Mouse (Mus musculus) gastrocnemius, postnatal 36 days (tissue): ENCODE data around the gene Mbd4. TPM values are rescaled to one million over a fixed set of nuclear protein-coding genes. Genes with fewer than 3 reads are reported as not detected.

Experiments used
- DNase-seq, 2 experiments: peaks; one replicate each; pipeline ENCODE4 v3.0.0; 2022
- intact Hi-C: fragments of 180-260 bp; cut with DNase I; formaldehyde crosslinking; loops from one replicate; pipeline ENCODE4 v1.15.1; 2025
- total RNA-seq, 2 experiments: library from RNA; stranded (reverse); gene quantifications; 2 replicates each; pipeline ENCODE4 v1.2.3; 2021

The Mbd4 gene
- total RNA-seq, 2 experiments from 2014 or later, result 0.89 to 0.91 TPM

DNA sequence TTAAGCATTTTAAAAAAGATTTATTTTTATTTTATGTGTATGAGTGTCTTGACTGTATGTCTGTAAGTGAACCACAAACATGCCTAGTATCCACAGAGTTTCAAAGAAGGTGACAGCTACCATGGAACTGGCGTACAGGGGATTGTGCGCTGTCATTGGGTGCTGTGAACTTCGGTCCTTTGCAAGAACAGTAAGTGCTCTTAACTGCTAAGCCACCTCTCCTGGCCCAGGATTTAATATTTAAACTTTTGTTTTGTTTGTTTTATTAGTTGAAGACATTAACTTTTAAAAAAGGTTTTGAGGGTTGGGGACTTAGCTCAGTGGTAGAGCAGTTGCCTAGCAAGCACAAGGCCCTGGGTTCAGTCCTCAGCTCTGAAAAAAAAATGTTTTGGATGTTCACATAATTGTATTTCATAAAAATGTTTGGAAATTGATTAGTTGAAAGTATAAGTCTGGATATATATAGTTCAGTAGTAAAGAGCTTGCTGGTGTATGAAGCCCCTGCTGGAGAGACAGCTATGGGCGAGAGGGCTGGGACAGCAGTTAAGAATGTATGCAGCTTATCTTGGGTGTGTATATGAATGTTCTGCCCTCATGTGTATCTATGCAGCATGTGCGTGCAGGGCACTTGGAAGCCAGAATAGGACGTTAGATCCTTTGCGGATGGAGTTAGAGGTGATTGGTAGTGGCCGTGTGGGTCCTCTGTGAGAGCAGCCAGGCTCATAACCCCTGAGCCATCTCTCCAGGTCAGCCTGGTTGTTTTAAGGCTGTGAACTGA is 31.8 kb downstream of the Mbd4 start:
- no peak for DNase-seq
- intact Hi-C loops, result no loop called here

DNA sequence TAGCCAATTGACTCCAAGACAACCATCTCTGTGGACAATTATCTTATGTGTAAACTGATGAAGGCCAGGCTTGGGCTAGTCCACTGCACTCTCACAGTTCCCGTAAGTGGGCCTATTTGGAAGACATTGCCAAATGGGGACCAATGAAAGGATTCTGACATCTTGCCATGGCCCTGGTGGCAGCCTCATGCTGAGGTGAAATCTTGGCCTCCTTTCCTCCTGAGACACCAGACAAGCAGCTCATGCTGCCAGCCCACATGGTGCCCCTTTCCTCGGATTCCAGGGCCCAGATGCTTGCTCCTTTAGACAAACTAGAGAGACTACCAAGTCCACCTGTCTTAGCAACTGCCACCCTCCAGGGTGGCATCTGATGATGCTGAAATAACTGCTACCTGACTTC is 35.0 kb downstream of the Mbd4 start:
- DNase-seq, result no peak

DNA sequence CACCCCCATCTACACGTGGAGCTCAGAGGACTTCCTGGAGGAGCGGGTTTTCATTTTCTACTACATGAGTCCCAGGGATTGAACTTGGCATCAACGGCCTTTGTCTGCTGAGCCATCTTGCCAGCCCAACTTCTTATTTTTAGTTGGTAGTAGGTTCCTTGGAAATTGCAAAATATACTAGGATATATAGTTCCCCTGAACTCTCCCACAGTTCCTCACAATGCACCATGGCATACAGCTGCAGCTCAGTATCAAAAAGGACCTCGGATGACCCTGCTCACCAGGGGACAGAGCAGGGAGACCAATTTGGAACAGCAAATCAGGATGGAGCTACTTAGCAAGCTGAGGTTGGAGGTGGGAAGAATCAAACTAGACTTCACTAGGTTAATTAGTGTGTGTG is 38.1 kb downstream of the Mbd4 start:
- no peak for DNase-seq
- intact Hi-C loops, result no loop called here

More for the DNA sequence above, 35.0 kb downstream of the Mbd4 start:
- intact Hi-C loops, result no loop called here

DNA sequence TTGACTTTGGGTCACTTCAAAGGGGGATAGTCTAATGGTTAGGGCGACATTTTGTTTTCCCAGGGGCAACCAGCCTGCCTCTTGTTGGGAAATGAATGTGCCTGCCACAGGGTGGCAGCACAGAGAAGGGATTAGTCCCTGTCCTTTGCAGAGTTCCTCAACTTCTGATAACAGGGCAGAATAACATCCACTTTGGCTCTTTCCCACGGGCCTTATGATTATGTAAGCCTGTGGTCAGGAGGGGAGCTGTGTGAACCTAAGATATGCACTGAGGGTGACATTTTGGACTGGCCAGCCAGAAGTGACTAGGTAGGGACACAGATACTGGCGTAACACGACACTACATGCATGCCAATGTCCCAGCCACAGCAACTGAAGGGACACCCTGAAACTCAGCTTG is 39.1 kb downstream of the Mbd4 start:
- intact Hi-C loops, result no loop called here

DNA sequence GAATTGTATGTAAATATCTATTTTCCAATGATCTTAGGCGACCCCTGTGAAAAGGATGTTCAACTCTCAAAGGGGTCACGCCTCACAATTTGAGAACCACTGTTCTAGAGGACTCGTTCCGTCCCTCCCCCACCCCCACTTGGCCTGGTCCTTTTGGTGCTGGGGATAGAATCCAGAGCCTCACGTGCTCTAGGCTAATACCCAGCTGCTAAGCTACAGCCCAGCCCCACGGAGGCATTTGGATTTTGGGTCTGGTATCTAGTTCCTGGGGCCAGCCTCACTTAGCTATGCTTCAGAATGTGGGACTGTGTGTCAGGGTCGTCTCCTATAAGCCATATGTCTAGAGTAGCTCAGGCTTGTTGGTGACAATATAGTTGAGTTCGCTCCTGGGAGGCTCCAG is 41.6 kb downstream of the Mbd4 start:
- DNase-seq, result no peak
- intact Hi-C loops, result no loop called here

More for the DNA sequence above, 39.1 kb downstream of the Mbd4 start:
- DNase-seq, result peak; percentile 28 to 41

DNA sequence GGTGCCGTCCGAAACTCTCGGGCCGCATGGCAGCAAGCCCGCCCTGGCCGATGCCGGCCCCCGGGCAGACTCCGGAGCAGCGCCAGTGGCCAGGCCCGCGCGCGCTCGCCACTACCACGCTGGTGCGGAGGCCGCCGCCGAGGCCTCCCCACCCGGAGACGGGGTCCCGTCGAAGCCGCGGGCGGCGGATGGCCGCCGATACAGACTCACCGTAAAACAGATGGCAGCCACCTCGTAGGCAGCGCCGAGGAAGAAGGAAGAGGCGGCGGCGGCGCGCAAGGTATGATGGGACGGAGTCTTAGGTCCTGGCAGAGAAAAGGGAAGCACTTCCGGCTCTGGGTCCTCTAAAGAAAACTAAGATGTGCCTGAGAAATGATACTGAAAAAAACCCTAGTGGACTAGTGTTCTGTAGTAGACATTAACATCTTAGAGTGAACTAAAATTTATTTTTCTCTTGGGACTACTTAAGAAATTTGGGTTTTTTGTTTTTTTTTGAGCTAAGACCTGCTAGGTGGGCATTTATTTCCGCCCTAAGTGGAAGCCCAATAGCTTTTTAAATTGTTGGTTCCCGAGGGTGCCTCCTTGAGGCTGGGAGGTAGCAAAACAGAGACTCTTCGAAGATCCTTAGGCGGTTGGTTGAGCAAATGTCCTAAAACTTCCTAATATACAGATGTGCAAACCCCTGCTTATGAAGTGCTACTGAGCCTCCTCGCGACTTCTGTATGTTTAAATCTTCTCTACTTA is 44.5 kb downstream of the Mbd4 start, which contains the start of gene Rpl32:
Gene Rpl32, minus strand, starts transcription at position 260 of the 744 bp plus-strand sequence.
- DNase-seq, result peak; percentile 81 to 83
- intact Hi-C loops, result loop anchor here (10.0 kb wide), 1 partner anchor 84 kb away; no protein-coding TSS in a partner anchor

DNA sequence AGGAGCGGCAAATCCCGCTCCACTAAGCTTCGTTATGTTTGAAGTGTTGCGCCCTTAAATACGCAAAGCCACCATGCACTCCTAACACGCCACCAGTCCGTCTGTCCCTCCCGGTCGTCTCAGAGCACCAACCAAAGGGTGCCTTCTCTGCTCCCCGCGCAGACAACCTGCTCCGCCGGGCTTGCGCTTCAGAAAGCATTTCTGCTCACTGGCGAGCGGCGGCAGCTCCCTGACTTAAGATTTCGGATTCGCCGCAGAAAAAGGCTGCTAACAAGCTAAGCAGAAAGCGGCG is 45.0 kb downstream of the Mbd4 start:
- no peak for DNase-seq
- intact Hi-C loops, result loop anchor here (10.0 kb wide), 1 partner anchor 83 kb away; no protein-coding TSS in a partner anchor

DNA sequence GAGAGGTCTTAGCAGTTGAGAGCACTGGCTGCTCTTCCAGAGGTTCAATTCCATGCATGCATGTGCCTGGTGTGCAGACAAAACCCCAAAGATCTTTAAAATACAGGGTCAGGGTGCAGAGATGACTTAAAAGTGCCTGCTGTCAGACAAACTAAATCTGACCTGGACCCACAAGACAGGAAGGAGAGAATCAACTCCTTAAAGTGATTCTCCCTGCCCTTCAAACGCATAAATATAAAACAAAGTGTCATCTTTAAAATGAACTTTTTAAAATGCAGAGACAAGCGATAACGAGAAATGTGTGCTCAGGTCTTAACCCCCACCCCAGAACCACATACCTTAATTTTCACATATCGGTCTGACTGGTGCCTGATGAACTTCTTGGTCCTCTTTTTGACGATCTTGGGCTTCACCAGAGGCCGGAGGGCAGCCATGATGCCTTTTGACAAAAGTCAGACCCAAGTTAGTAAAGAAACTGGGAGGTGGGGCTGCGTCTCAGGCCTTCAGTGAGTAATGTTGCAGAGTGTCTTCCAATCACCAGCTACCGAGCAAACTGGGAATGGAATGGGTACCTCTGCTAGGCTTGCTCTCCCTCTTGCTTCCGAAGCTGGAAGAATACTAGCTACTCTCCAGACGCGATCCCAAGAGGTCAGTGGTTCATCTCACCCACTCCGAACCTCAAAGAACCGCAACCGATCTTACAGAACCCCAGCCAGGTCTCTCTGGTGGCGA is 45.5 kb downstream of the Mbd4 start:
- intact Hi-C loops, result loop anchor here (10.0 kb wide), 1 partner anchor 83 kb away; no protein-coding TSS in a partner anchor
- no peak for DNase-seq

DNA sequence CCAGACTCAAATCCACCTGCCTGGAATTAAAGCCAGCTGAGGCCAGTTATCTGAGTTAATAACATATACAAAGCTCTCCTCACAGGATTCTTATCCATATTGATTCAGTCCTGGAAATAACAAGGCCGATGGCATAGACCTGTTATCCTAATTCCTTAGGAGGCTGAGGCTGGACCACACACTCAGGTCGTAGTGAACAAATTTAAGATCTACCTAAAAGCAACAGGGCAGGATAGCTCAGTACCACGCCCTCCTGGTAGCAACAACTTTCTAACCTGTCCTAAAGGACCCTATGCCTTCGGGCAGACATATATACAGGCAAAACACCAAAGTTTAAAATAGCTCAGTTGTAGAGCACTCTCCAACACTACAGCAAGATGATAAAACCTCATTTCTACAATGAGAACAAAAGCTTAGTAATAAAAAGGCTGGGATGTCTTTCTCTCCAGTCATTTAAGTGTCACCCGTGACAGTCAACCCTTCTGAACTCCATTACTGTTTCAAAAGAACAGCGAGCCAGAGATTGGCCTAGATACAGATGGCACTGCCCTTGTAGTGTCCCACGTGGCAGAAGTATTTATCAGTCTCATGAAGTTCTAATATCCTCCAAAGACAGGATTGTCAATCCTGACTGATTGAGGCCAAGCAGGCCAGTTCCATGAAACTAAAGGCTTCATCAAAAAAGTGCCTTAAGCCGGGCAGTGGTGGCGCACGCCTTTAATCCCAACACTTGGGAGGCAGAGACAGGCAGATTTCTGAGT is 48.6 kb downstream of the Mbd4 start:
- intact Hi-C loops, result loop anchor here (10.0 kb wide), 1 partner anchor 80 kb away; no protein-coding TSS in a partner anchor
- DNase-seq, result no peak

DNA sequence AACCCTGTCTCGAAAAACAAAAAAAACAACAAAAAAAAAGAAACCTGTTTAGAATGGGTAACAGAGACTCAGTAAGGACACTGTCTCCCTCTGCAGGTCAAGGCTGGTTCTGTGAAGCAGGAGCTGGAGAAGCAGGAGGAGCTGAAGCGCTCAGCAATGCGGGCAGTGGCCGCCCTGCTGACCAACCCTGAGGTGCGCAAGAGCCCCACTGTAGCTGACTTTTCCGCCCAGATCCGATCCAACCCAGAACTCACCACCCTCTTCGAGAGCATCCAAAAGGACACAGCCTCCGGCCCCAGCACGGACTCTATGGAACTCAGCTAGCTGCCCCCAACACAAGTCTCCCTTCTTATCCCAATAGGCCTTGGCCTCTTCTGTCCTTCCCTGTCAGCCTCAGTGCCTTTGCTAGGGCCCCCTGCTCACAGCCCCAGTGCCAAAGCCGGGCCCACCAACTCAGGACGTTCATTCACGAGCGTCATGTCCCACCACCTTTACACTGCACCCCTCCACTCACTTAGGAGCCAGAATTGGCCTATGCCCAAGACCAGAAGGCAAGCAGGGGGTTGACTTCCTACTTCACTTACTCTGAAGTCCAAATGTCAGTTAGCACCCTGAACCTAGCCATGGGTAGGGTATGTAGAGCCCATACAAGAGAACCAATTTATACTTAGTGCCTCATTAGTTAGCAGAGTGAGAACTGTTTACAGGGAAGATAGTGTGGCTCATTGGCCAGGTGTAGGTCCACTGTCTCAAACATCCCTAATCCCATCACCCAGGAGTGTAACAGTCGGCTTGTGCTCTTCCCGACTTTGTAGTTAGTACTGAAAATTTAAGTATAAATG is 49.4 kb downstream of the Mbd4 start:
- DNase-seq, result peak; percentile 45 to 52
- intact Hi-C loops, result loop anchor here (10.0 kb wide), 1 partner anchor 79 kb away; no protein-coding TSS in a partner anchor

DNA sequence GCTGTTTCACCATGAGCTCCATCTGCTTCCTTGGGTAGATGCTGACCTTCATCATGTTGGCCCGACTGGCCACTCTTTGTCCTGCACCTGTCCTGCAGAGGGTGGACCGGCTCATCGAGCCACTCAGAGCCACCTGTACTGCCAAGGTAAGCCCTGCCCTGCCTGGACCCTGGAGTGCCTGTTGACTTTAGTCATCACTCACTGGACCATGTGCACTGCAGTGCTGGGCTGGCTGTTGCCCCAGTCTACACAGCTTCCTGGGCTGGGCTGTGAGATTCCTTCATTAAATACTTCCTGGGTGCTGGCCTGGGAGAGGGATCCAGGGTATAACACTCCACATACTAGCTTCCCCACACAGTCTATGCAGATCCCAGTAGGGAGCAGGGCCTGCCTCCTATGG is 51.4 kb downstream of the Mbd4 start:
- DNase-seq, result no peak
- intact Hi-C loops, result loop anchor here (10.0 kb wide), 1 partner anchor 77 kb away; no protein-coding TSS in a partner anchor

DNA sequence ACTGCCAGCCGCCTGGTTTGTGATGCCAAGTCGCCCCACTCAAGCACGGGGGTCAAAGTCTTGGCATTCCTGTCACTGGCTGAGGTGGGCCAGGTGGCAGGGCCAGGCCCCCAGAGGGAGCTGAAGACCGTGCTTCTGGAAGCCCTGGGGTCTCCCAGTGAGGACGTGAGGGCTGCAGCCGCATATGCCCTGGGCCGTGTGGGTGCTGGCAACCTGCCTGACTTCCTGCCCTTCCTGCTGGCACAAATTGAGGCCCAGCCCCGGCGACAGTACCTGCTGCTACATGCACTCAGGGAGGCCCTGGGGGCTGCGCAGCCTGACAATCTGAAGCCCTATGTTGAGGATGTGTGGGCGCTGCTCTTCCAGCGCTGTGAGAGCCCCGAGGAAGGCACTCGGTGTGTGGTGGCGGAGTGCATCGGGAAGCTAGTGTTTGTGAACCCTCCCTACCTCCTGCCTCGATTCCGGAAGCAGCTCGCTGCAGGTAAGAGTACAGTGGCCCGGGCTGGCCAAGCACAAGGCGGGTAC is 60.4 kb downstream of the Mbd4 start:
- DNase-seq, result no peak
- intact Hi-C loops, result no loop called here

DNA sequence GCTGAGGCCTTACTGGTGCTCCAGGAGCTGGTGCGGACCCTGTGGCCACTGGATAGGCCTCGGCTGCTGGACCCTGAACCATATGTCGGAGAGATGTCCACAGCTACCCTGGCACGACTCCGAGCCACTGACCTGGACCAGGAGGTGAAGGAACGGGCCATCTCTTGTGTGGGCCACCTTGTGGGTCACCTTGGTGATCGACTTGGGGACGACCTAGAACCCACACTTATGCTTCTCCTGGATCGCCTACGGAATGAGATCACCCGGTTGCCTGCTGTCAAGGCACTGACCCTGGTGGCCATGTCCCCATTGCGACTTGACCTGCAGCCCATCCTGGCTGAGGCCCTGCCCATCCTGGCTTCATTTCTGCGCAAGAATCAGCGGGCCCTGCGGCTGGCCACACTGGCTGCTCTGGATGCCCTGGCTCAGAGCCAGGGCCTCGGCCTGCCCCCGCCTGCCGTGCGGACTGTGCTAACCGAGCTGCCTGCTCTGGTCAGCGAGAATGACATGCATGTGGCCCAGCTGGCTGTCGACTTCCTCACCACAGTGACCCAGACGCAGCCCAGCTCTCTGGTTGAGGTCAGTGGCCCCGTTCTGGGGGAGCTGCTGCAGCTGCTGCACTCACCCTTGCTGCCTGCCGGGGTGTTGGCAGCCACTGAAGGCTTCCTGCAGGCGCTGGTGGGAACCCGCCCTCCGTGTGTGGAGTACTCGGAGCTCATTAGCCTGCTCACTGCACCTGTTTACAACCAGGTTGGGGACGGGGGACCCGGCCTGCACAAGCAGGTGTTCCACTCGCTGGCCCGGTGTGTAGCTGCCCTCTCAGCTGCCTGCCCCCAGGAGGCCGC is 61.1 kb downstream of the Mbd4 start:
- intact Hi-C loops, result no loop called here

DNA sequence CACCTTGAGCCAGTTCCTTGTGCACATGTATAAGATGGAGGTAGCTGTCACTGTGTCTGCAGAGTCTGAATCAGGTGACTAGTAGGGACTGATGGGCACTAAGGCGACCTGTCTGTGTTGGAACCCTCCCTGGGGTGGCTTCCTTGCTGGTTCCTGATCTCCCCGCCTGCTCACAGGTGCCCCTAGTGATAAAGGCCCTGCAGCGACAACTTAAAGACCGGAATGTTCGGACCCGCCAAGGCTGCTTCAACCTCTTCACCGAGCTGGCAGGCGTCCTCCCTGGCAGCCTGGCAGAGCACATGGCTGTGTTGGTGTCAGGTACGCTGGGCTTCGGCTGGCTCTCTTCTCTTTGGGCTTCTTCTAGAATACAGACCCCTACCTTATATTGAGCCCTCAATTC is 62.2 kb downstream of the Mbd4 start:
- intact Hi-C loops, result no loop called here
- no peak for DNase-seq

More for the DNA sequence above, 61.1 kb downstream of the Mbd4 start:
- peak in 1 of 2 experiments; percentile 27 for DNase-seq
